Mouse (Mus musculus) gastrocnemius, postnatal 14 days (tissue): ENCODE results near the gene Flnb. TPM values are rescaled to one million over a fixed set of nuclear protein-coding genes. Genes with fewer than 3 reads are reported as not detected.
A peak's percentile ranks its signal among the peaks of the same experiment; 100 is the strongest.

Source experiments
- DNase-seq: peaks from one replicate; pipeline ENCODE4 v3.0.0; 2021; ENCODE audit warnings: mixed read lengths
- intact Hi-C: fragments of 180-260 bp; cut with DNase I; formaldehyde crosslinking; loops from one replicate; pipeline ENCODE4 v1.15.1; 2025; ENCODE audit warnings: low total_unique reads
- total RNA-seq, 2 experiments: library from RNA; stranded (reverse); gene quantifications; 2 replicates each; pipeline ENCODE4 v1.2.3; 2021

The Flnb gene
- total RNA-seq, 2 experiments from 2014 or later = 19.9 to 20.8 TPM

GRCm38 (mm10) chr14:7887171-7887570, 69.4 kb downstream of the Flnb start:
- intact Hi-C loops = no loop called here
- DNase-seq = no peak

- no peak for DNase-seq
- intact Hi-C loops = no loop called here
Measured at GRCm38 (mm10) chr14:7888294-7888693, 70.5 kb downstream of the Flnb start.

- intact Hi-C loops = no loop called here
- DNase-seq = peak; percentile 34
Measured at GRCm38 (mm10) chr14:7888811-7889651, 71.3 kb downstream of the Flnb start.

- DNase-seq = no peak
- intact Hi-C loops = no loop called here
Measured at GRCm38 (mm10) chr14:7889834-7890233, 72.1 kb downstream of the Flnb start.

GRCm38 (mm10) chr14:7891401-7891800, 73.6 kb downstream of the Flnb start:
- intact Hi-C loops = no loop called here
- no peak for DNase-seq

GRCm38 (mm10) chr14:7896126-7896525, 78.4 kb downstream of the Flnb start:
- intact Hi-C loops = no loop called here
- DNase-seq = no peak

- intact Hi-C loops = no loop called here
- no peak for DNase-seq
Measured at GRCm38 (mm10) chr14:7896699-7897098, 78.9 kb downstream of the Flnb start.

- DNase-seq = no peak
- intact Hi-C loops = loop anchor here (10.0 kb wide), 1 partner anchor 85 kb away; the partner anchor contains the start of gene Flnb
Measured at GRCm38 (mm10) chr14:7899986-7900385, 82.2 kb downstream of the Flnb start.

GRCm38 (mm10) chr14:7900481-7901049, 82.8 kb downstream of the Flnb start:
- peak; percentile 57 for DNase-seq
- intact Hi-C loops = loop anchor here (10.0 kb wide), 1 partner anchor 86 kb away; the partner anchor contains the start of gene Flnb

- DNase-seq = no peak
- intact Hi-C loops = loop anchor here (10.0 kb wide), 1 partner anchor 87 kb away; the partner anchor contains the start of gene Flnb
Measured at GRCm38 (mm10) chr14:7901484-7902240, 83.9 kb downstream of the Flnb start.

GRCm38 (mm10) chr14:7907058-7907457, 89.3 kb downstream of the Flnb start:
- intact Hi-C loops = loop anchor here (10.0 kb wide), 1 partner anchor 92 kb away; the partner anchor contains the start of gene Flnb
- no peak for DNase-seq

- no peak for DNase-seq
- intact Hi-C loops = loop anchor here (10.0 kb wide), 1 partner anchor 95 kb away; the partner anchor contains the start of gene Flnb
Measured at GRCm38 (mm10) chr14:7909472-7909871, 91.7 kb downstream of the Flnb start.

- intact Hi-C loops = no loop called here
- no peak for DNase-seq
Measured at GRCm38 (mm10) chr14:7913842-7914241, 96.1 kb downstream of the Flnb start.

GRCm38 (mm10) chr14:7914461-7914860, 96.7 kb downstream of the Flnb start:
- DNase-seq = no peak
- intact Hi-C loops = no loop called here

- intact Hi-C loops = no loop called here
- no peak for DNase-seq
Measured at GRCm38 (mm10) chr14:7918150-7918991, 100.6 kb downstream of the Flnb start.

GRCm38 (mm10) chr14:7919309-7919708, 101.6 kb downstream of the Flnb start:
- DNase-seq = no peak
- intact Hi-C loops = no loop called here

GRCm38 (mm10) chr14:7919921-7920320, 102.2 kb downstream of the Flnb start:
- intact Hi-C loops = no loop called here

GRCm38 (mm10) chr14:7921459-7921858, 103.7 kb downstream of the Flnb start:
- intact Hi-C loops = no loop called here
- no peak for DNase-seq

More at GRCm38 (mm10) chr14:7919921-7920320, 102.2 kb downstream of the Flnb start:
- no peak for DNase-seq

- DNase-seq = no peak
- intact Hi-C loops = no loop called here
Measured at GRCm38 (mm10) chr14:7923635-7924034, 105.9 kb downstream of the Flnb start.
